Mouse (Mus musculus): Measurements from ENCODE around the gene Wnt3a. TPM values are rescaled to one million over a fixed set of nuclear protein-coding genes. Genes with fewer than 3 reads are reported as not detected.

Gene Wnt3a
- total and polyA plus RNA-seq, 3 experiments, result not detected

DNA sequence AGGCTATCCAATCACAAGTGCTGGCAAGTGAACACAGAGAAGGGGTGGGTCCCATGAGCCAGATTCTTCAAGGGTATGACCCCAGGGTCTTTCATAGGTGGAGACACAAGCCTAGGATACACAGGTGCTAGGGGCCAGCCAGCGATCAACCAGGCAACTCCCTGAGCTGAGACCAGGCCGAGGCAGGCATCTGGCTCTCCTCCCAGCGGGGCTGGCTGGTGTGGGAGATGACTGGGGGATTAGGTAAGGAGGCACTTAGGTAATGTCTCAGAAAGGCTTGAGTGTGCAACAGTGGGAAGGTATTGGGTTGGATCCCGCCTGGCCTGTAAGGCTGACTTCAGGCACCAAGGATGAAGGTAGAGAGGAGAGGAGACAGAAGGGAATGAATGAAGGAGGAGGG, 44.6 kb upstream of the Wnt3a start:
- H3K9me3 ChIP-seq (replicated peaks; ENCODE audit: insufficient read depth, low read length), result no peaks in the 10 kb centered on the region
- H3K36me3 ChIP-seq (ENCODE audit: control insufficient read depth in 1 of 2, insufficient read depth in 2 of 2, low read length in 2 of 2), result no peaks in the 10 kb centered on the region
- no peak for DNase-seq (ENCODE audit: low read depth, low spot score)
- TF ChIP-seq NELFE (IDR thresholded peaks at IDR 0.05; ENCODE audit: low read depth, low read length) (no peak), ZMIZ1 (IDR thresholded peaks at IDR 0.05; ENCODE audit: low read depth, low read length) (no peak), POLR2A (IDR thresholded peaks at IDR 0.05; ENCODE audit: control insufficient read depth in 1 of 2, insufficient read depth in 1 of 2, low read depth in 1 of 2, low read length in 2 of 2, poor library complexity in 1 of 2) (no peak), GABPA (IDR thresholded peaks at IDR 0.05; ENCODE audit: low read depth, low read length) (no peak), MAX (IDR thresholded peaks at IDR 0.05; ENCODE audit: low read length) (no peak), MXI1 (IDR thresholded peaks at IDR 0.05; ENCODE audit: low read depth, low read length) (no peak), TCF12 (IDR thresholded peaks at IDR 0.05; ENCODE audit: low read depth, low read length) (no peak), RCOR1 (IDR thresholded peaks at IDR 0.05; ENCODE audit: low read depth, low read length) (no peak), NRF1 (IDR thresholded peaks at IDR 0.05; ENCODE audit: insufficient read depth, low read depth, low read length, poor library complexity, severe bottlenecking) (no peak), ELF1 (IDR thresholded peaks at IDR 0.05; ENCODE audit: low read depth, low read length) (no peak), ZKSCAN1 (IDR thresholded peaks at IDR 0.05; ENCODE audit: low read depth, low read length) (no peak), MAFK (IDR thresholded peaks at IDR 0.05; ENCODE audit: borderline replicate concordance, low read depth, low read length) (no peak), CHD1 (IDR thresholded peaks at IDR 0.05; ENCODE audit: low read depth, low read length) (no peak), SMC3 (IDR thresholded peaks at IDR 0.05; ENCODE audit: low read depth, low read length) (no peak)
- no peaks in the 10 kb centered on the region for H3K4me1 ChIP-seq (ENCODE audit: control insufficient read depth in 1 of 2, insufficient read depth in 2 of 2, low read length in 2 of 2)
- peaks cover 0 to 3% of the 10 kb centered on the region in 2 experiments; a peak in 2 of 4 replicates for H3K27me3 ChIP-seq (ENCODE audit: control insufficient read depth in 1 of 2, insufficient read depth in 2 of 2, low read length in 2 of 2)
- H3K27ac ChIP-seq (ENCODE audit: control insufficient read depth, low read depth, low read length), result no peak overlapping the region
- no peak overlapping the region for H3K9ac ChIP-seq (ENCODE audit: control insufficient read depth, low read depth, low read length, poor library complexity, severe bottlenecking)
- no peaks in the 10 kb centered on the region for H3K79me2 ChIP-seq (ENCODE audit: control insufficient read depth, insufficient read depth, low read length, poor library complexity)
- no peak overlapping the region for H3K4me3 ChIP-seq (ENCODE audit: control insufficient read depth in 1 of 2, insufficient read depth in 1 of 2, low read depth in 2 of 2, low read length in 2 of 2)

DNA sequence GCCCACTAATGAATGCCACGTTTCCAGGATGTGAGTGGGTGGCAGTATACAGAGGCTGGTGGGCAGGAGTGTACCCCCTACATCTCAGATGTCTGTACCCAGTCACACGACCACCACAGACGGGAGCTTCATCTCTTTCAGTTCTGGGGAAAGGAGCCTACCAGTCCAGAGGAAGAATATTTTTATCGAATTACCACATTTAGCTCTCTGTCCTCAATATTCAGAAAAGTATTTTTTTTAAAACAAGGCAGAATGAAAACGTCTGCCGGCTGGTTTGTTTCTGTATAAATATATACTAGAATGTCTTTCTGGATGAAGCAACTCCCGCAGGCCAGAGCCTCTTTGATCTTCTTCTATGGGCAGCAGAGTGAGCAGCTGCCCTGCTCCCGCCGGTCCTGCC, 42.4 kb upstream of the Wnt3a start:
- Histone ChIP-seq H3K4me1 (ENCODE audit: control insufficient read depth in 1 of 2, insufficient read depth in 2 of 2, low read length in 2 of 2) (no peaks in the 10 kb centered on the region), H3K79me2 (ENCODE audit: control insufficient read depth, insufficient read depth, low read length, poor library complexity) (no peaks in the 10 kb centered on the region), H3K9ac (ENCODE audit: control insufficient read depth, low read depth, low read length, poor library complexity, severe bottlenecking) (no peak overlapping the region), H3K4me3 (ENCODE audit: control insufficient read depth in 1 of 2, insufficient read depth in 1 of 2, low read depth in 2 of 2, low read length in 2 of 2) (no peak overlapping the region), H3K27ac (ENCODE audit: control insufficient read depth, low read depth, low read length) (no peak overlapping the region), H3K36me3 (ENCODE audit: control insufficient read depth in 1 of 2, insufficient read depth in 2 of 2, low read length in 2 of 2) (no peaks in the 10 kb centered on the region), H3K9me3 (replicated peaks; ENCODE audit: insufficient read depth, low read length) (no peaks in the 10 kb centered on the region), H3K27me3 (ENCODE audit: control insufficient read depth in 1 of 2, insufficient read depth in 2 of 2, low read length in 2 of 2) (peaks cover 0 to 4% of the 10 kb centered on the region in 2 experiments; a peak in 3 of 4 replicates)
- no peak for DNase-seq (ENCODE audit: low read depth, low spot score)
- no peak for TF ChIP-seq EP300 (IDR thresholded peaks at IDR 0.05; ENCODE audit: low read depth in 1 of 2, low read length in 2 of 2)
- TF ChIP-seq USF2 (IDR thresholded peaks at IDR 0.05; ENCODE audit: borderline replicate concordance in 1 of 2, insufficient read depth in 1 of 2, low read depth in 1 of 2, low read length in 2 of 2), result no peak
- TF ChIP-seq CHD2 (IDR thresholded peaks at IDR 0.05; ENCODE audit: low read length), result no peak
- no peak for TF ChIP-seq RAD21 (IDR thresholded peaks at IDR 0.05; ENCODE audit: low read depth, low read length)
- no peak for TF ChIP-seq HCFC1 (IDR thresholded peaks at IDR 0.05; ENCODE audit: low read depth, low read length)
- TF ChIP-seq NELFE (IDR thresholded peaks at IDR 0.05; ENCODE audit: low read depth, low read length), result no peak
- no peak for TF ChIP-seq BHLHE40 (IDR thresholded peaks at IDR 0.05; ENCODE audit: borderline replicate concordance, low read depth, low read length)
- TF ChIP-seq JUND (IDR thresholded peaks at IDR 0.05; ENCODE audit: low read depth, low read length), result no peak
- no peak for TF ChIP-seq E2F4 (IDR thresholded peaks at IDR 0.05; ENCODE audit: borderline replicate concordance, low read depth, low read length)
- TF ChIP-seq GATA1 (IDR thresholded peaks at IDR 0.05; ENCODE audit: low read depth, low read length), result no peak
- TF ChIP-seq ELF1 (IDR thresholded peaks at IDR 0.05; ENCODE audit: low read depth, low read length), result no peak
- TF ChIP-seq TAL1 (IDR thresholded peaks at IDR 0.05; ENCODE audit: low read length), result no peak
- TF ChIP-seq TBP (IDR thresholded peaks at IDR 0.05; ENCODE audit: low read depth, low read length), result no peak
- TF ChIP-seq USF1 (IDR thresholded peaks at IDR 0.05; ENCODE audit: low read depth, low read length), result no peak

Measured in MEL (cell line).